Mouse (Mus musculus): ENCODE data around the gene Myh11.

Gene Myh11

DNA sequence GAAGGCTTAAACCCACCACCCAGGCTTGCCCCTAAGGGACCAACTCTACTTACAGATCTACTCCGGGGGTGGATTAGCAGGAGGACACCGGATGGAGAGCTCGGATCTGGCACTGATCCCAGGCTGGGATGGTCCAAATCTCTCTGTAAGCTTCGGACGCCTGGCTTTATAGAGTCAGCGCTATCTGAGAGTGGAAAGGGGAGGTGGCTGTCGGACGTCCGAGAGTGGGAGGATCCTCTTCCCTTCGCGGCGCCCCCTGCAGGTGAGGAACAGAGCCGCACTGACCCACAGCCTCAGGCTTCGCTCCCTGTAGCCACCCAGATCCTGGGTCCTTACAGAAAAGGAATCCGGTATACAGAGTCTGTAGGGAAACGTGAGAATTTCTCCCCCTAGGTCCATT lies at the start of gene Myh11:
Gene Myh11, minus strand, starts transcription at position 150 of the 400 bp plus-strand sequence.
- peak in 1 of 2 experiments; percentile 38 for DNase-seq (ENCODE audit: low spot score in 2 of 2)

DNA sequence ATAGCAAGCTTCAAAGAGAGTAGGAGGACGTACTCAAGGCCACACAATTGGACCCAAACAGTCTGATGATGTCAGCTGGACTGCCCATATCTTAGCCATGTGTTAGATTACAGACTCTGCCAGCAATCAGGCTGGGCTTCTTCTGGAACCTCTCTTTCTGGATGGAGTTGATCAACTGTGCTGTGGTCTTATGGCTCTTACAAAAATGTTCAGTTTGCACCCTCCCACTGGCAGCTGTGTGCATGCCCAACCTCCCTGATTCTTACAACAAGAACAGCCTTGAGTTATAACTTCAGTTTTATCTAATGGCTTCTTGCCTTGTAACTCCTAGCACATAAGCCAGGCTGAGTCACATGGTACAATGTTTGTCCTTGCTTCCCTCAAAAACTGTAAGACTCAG lies 37.0 kb upstream of the Myh11 start:
- no peak for DNase-seq (ENCODE audit: low spot score in 2 of 2)

DNA sequence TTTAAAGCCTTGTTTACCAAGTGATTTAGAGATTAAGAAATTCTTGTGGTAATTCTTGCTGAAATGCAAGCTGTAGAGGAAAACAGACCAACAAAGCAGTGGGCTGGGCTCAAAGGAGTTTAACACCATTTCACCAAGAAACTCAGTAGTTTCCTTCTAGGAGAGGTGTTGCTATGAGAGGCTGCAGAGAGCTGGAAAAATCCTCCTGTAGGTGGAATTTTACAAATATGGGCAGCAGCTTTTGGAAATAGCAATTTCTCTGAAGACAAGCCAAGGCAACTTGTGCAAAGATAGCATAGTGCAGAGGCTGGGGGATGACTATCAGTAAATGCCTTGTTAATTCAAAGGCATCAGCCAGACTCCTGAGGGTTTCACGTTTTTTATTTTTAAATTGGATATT lies 29.3 kb upstream of the Myh11 start:
- DNase-seq (ENCODE audit: low spot score in 2 of 2), result no peak

DNA sequence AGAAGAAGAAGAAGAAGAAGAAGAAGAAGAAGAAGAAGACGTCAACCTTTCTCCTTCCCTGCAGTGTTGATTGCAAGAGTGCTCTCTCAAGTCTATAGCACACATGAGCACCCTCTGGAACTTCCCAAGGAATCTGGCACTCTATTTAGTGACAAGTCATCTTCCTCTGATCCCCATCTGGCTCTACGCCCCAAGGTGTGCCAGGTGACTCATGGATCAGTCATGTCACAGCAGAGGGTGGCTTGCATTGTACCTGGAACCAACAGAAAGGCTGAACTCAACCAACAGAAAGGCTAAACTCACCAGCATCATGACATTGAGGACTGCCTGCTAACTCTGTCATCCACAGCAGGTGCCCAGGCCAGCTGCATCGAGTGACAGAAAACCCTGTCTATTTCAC lies 28.5 kb upstream of the Myh11 start:
- DNase-seq (ENCODE audit: low spot score in 2 of 2), result no peak

DNA sequence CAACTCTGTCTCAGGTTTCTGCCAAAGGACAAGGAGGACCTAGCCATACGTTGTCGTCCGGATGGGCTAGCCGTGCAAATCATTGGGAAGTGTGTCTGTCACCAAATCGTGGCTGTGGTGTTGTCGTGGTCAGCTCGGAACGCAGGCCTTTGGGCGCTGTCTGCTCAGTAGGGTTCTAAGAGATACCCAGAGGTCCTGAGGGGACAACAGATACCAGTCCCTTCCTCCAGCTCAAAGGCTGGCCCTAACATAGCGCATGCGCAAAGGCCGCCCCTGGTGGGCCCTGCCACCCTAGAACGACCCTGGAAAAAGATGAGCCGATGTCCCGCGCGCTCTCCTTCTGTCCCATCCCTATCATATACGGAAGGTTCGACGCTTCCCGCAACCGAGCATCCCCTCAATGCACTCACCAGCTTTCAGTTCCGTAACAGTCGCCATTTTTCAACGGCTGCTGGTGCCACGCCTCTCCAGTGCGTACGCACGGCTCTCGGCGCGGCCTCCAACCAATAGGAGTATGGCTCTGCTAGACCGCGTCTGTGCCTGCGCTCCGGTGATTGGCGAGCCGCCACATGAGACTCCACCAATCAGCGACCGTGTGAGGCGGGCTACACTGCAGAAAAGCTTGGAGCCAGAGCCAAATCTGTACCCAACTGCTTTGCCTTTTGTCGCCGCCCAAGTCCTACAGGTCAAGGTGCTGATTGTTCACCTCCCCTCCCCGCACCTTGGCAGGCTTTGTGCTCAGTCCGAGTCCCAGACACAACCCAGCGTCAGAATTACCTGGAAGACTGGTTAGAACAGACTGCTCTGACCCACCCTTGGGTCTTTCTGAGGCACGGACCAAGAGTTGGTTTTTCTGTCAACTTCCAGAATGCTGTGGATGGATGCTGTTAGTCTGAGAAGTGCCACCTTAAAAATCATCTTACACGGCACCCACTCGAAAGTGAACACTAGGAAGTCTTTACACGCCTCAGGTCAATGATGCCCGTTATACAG lies 26.0 kb upstream of the Myh11 start, which contains the start of gene Fopnl:
Gene Fopnl, minus strand, starts transcription at position 522 of the 993 bp plus-strand sequence.
- DNase-seq (ENCODE audit: low spot score in 2 of 2), result peak; percentile 93

DNA sequence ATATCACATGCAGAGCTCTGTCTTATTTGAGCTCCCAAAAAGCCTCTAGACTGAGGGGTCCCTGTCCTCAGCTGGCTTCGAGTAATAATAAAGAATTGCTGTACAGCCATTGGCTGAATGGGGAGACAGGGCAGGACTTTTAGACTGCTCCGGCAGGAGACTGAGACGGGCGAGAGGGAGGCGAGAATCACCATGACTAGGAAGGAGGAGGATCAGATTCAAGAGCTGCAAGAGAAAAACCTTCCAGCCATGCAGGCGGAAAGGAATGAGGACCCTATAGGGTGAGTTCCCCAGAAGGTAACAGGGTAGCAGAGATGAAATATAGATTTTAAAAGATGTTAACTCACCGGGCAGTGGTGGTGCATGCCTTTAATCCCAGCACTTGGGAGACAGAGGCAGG lies 21.7 kb upstream of the Myh11 start:
- DNase-seq (ENCODE audit: low spot score in 2 of 2), result no peak

DNA sequence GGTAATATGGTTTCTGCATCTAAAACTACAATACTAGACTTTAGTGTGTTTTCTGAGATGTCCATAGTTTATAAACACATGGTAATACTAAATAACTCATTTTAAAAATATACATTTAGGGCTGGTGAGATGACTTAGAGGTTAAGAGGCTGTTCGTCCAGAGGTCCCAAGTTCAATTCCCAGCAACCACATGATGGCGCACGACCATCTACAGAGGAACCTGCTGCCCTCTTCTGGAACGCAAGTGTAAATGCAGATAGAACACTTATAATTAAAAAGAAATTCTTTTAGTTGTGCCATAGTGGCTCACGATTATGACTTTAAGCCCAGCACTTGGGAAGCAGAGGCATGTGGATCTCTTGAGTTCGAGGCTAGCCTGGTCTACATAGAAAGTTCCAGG lies 20.2 kb upstream of the Myh11 start:
- peak in 1 of 2 experiments; percentile 46 for DNase-seq (ENCODE audit: low spot score in 2 of 2)

DNA sequence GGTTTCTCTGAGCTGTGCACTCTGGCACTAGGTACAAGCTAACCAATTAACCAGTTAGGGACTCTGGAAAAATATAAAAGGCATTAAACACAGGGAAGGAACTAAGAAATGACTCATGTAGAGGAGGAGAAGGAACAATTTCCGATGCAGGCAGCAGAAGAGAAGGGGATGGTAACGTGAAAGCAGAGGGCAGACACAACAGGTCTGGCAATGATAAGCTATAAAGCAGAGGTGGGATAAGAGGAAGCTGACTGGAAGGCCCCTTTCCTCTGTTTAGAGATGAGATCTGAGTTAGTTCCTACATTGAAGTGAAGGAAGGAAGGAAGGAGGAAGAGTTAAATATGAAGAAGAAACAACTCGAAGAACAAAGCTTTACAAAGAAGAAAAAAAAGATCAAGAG lies 18.7 kb upstream of the Myh11 start:
- no peak for DNase-seq (ENCODE audit: low spot score in 2 of 2)

DNA sequence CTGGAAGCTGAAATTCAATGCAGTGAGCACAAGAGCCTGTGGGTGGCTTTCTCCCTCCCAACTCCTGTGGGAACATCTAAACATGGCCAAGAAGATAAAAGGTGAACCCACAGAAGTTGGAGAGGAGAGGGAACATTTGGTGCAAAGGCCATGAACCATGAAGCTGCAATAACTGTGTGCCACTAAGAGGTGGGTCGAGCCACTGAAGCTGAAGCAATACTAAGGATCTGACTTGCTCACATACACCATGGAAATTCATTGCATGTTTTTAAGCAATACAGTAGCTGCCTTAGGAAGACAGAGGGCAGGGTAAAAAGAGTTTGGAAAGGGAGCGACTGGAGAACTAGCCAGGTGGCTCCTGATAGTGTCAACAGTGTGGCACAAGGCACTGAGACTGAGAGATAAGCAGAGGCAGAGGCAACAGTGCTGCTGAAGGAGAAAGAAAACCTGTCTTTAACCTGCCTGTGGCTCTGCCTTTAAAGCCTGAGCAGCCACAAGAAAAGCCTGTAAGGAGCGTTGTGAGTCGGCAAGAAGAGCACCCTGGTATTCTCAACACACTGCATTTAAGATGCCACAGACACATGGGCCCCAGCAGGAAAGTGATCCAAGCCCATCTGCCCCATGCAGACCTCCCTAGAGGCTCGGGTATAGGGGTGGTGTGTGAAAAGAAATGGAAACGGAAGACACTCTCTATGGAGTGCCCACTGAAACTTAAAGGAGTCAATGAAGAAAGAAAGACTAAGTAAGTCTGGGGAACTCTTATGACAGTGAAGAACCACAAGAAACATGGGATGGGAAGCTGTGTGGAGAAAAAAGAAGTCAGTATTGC lies 17.3 kb upstream of the Myh11 start:
- DNase-seq (ENCODE audit: low spot score in 2 of 2), result no peak

DNA sequence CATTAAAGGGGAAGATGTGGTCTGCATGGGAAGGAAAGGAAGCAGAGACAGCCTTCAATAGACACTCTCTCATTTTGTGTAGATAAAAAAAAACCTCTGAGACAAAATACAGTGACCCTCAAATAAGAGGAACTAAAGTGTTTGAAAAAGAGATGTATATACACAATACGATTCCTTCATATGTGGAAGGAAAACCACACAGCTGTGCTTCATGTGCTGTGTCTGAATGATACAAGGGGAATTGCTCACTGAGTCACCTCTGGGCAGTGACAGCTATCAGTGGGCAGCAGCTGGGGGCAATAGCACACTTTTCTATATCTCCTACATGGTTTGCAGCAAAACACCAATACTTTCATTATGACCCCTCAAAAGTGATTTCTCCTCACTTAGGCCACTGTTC lies 16.2 kb upstream of the Myh11 start:
- DNase-seq (ENCODE audit: low spot score in 2 of 2), result no peak

DNA sequence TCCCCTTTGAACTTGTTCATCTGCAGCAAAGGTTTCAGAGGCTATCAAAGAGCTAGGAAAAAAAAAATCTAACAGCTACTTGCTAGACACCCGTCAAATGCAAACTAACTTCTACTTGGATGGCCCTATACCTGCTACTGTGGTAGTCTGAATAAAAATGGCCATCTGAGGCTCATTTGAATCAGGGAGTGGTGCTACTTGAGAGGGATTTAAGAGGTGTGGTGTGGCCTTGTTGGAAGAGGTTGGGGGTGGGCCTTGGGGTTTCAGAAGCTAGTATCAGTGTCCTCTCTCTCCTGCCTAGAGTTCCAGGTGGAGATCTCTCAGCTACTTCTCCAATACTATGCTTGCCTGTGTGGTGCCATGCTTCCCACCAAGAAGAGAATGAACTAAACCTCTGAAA lies 15.3 kb upstream of the Myh11 start:
- no peak for DNase-seq (ENCODE audit: low spot score in 2 of 2)

DNA sequence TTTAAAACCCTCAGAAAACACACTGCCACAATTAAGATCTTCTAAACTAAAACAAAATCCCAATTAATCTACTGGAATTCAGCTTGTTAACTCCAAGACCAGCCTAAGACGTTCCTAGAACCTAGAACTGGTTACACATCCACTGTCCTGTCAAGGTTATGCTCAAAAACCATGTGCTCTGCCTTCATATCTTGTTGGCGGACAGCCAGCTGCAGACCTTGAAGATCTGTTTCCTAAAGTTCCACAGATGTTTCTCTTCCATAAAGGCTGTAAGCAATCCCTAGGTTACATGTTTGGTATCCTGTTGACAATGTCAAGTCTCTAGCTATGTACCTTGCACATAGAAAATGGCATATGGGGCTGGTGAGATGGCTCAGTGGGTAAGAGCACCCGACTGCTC lies 13.6 kb upstream of the Myh11 start:
- no peak for DNase-seq (ENCODE audit: low spot score in 2 of 2)

DNA sequence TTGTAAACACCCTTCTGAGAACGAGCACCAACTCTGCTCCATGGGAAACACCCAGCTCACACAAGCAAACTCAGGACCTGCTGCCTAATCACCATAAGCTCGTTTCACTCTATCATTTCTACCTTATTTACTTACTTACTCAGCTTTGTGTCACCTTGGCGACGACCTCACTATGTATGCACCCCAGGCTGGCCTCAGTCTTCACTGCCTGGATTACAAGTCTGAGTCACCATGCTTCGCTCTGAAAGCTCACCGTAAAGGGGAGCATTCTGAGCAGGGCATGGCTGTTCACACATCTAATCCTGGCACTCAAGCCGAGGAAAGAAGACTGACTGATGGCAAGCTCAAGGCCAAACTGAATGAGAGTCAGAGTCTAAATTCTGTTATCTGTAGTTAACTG lies 12.5 kb upstream of the Myh11 start:
- DNase-seq (ENCODE audit: low spot score in 2 of 2), result no peak

DNA sequence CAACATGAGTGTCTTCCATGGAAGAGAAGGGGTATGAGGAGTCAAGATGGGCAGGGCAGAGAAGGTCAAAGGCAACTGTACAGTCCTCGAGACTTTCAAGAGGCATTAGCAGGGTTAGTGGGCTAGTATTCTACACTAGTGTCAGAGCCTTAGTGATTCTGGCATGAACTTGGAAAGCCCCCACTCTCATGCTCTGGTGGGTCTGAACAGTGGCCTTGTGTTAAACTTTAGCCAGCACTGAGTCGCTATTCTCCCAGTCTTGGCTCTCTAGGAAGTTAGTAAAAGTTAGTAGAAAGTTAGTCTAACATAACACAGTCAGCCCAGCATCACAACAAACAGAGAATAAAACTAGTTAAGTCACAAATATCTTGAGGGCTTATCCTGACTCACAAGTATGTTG lies 12.0 kb upstream of the Myh11 start:
- DNase-seq (ENCODE audit: low spot score in 2 of 2), result no peak

DNA sequence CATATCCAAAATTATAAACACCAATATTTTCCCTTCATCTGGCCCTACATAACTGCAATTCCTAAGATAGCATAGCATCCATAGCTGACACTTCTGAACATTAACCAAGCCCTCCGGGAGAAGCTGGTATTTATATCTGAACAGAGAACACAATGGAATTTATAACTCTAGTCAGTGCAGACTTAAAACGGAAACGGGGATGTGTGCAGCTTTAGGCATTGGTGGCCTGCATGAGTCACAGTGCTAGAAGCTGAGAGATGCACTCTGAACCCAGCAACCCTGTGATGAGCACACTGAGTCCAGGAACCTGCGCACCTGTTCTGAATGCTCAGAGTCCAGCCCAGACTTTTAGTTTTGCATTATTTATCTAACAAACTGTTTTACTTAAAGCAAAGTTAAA lies 7.3 kb upstream of the Myh11 start:
- no peak for DNase-seq (ENCODE audit: low spot score in 2 of 2)

DNA sequence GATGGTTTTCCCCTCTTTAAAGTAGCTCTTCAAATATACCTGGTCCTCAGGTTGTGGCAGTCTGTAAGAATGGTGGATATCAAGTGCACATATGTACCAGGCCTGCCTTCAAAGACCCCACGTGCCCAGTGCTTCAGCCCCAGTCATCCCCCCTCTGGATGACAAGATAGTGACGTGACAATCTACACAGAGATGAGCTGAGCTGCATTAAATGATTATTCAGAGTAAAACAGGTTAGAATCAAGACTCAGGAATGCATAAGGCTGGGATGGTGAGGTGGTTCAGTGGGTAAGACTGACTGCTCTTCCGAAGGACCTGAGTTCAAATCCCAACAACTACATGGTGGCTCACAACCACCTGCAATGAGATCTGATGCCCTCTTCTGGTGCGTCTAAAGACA lies 6.6 kb upstream of the Myh11 start:
- no peak for DNase-seq (ENCODE audit: low spot score in 2 of 2)

DNA sequence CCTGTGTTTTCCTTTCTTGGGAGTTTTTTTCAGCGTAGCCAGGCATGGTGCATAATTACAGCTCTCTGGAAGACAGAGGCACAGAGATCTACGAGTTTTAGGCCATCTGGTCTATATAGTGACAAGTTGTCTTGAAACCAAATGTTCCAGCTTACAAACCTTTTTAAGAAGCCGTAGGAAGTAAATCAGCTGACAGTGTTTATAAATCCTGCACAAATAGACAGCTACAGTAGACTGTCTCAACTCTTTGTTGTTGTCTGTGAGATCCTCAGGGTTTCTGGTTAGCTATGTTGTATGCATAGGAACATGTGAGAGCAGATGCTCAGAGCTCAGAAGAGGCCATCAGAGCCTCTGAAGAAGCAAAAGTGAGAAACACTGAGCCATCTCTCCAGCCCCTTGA lies 6.0 kb upstream of the Myh11 start:
- no peak for DNase-seq (ENCODE audit: low spot score in 2 of 2)

DNA sequence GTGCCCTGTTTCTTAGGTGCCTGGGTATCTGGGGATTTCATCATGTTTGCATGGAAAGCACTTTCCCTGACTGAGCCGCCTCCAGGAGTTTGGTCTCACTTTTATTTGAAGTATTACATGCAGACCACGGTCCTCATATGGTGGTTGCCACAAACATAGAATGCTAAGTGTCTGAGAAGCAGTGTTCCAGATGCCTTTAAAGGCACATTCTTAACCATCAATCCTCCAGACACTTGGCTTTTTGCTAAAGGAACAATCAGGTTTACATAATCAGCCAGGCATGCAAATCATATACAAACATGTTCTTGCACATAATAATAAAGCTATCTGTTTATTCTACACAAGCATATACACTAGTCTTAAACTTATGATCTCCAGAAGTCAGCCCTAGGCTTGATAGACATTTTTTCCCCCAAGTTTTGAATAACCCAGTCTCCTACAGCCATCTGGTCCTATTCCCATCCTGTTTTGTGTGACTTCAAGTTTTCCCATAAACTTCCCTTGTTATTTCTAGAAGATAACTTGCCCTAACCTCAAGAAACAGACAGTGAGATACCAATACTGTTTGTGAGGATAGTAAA lies 5.5 kb upstream of the Myh11 start:
- no peak for DNase-seq (ENCODE audit: low spot score in 2 of 2)

DNA sequence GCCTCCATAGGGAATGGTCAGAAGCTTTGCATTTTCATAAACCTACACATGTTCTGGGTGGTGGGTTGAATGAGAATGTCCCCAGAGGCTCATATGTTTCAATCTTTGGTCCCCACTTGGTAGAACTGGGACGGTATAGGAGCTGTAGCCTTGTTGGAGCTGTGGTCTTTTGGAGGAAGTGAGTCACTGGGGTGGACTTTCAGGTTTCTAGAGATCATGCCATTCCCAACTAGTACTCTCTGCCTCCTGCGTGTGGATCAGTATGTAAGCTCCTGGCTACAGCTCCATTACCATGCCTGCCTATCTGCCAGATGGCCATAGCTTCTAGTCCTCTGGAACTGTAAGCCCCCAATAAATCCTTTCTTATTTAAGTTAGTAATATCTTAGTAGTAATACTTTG lies 4.1 kb upstream of the Myh11 start:
- no peak for DNase-seq (ENCODE audit: low spot score in 2 of 2)

DNA sequence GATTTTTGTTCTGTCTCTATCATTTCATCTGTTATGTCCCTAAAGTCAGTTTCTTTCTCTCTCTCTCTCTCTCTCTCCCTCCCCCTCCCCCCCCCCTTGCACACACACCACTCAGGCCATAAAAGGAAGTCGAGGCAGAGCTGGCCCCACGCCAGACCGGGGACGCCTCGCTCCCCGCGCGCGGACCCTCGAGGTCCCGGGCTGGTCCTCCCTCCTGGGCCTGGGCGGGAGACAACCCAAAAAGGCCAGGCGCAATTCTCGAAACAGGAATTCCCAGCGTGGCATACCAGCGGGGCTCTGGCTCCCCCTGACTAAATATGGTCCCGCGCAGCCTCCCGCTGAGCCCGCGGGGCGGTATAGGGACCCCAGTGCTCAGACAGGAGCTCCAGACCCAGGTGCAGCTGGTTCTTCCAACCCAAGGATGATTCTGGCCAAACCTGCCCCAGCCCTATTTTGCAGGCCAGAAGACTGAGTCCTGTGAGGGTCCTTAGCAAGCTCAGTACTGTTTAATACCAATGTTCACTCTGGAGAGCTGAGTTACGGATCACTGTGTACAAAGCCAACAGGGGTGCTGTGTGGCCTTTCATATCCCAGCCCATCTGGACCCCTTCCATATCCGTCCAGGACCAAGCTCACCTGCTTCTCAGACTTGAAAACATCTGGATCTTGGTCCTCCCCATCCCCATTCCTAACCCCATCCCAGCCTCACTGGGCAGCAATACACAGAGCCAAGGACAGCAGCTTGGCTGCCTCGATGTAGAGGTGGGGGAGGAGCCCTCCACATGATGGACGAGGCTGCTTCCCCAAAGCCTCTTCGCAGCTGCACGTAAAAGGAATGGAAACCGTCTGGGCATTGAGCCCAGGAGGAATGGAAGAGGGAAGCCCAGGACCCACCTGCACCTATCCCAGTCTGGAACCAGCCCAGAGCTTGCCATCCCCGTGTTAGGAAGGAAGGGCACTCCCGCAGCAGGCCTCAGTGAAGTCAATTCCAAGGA lies 1.3 kb upstream of the Myh11 start:
- no peak for DNase-seq (ENCODE audit: low spot score in 2 of 2)

DNA sequence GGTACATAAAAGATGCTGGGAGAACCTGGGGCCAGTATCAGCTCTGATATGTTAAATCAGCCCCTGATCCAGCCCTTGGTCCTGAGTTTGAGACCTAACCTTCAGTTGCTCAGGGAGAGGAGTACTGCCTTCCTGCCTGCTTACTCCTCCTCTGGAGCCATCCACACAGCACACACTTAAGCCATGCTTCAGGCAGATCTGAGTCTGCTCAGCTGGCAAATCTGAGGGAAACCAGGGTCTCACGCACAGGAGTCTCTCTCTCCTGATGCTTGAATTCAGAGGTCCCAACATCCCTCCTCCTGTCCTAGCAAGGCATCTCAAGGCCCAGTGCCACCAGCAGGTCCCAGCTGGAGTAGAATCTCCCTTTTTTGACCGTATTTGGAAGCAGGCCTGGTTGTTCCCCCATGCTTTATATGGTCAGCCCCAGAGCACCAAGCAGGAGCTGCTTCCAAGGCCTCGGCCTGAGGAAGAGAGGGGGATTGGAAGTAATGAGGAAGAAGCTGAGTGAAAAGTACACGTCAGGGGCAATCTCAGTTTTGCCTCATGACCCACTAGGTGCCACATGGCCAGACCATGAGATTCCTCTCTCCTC lies 18.7 kb downstream of the Myh11 start:
- DNase-seq (ENCODE audit: low spot score in 2 of 2), result no peak

All from thymus, postnatal 10 days (tissue).